In genomic region chr5:147839418-147839817, GRCm38 (mm10) we compare ENCODE assay signal across 14 mouse cellular contexts.
"Had no signal": no experiment of that assay in that cellular context is flagged by ENCODE, and none has a peak within 500 bp of the region (broad histone marks: within the 10 kb centered on the region; RNA-seq: fewer than 3 reads in every experiment).

No protein-coding gene starts in this region.

- ATAC-seq: intestine, embryonic 16.5 days had no signal

- H3K4me3 ChIP-seq: left cerebral cortex, adult 2 months; limb, embryonic 10.5 days; liver, embryonic 13.5 days; neural tube, embryonic 13.5 days had no signal

- H3K36me3 ChIP-seq: limb, embryonic 10.5 days; liver, embryonic 13.5 days; neural tube, embryonic 13.5 days had no signal

- H3K4me1 ChIP-seq: liver, embryonic 13.5 days had no signal

- DNase-seq: kidney, adult 2 months; kidney, postnatal 25 days; liver, embryonic 13.5 days; lung, adult 2 months; lung, postnatal 10 days; midbrain, embryonic 14.5 days; right cerebral cortex, postnatal 25 days; thymus, adult 18-20 months; thymus, postnatal 14 days had no signal

- H3K27ac ChIP-seq: left cerebral cortex, adult 2 months; limb, embryonic 10.5 days; liver, embryonic 13.5 days; macrophage; neural tube, embryonic 13.5 days had no signal
